Mouse (Mus musculus): ENCODE results near the gene Brd3.

Brd3 gene

DNA sequence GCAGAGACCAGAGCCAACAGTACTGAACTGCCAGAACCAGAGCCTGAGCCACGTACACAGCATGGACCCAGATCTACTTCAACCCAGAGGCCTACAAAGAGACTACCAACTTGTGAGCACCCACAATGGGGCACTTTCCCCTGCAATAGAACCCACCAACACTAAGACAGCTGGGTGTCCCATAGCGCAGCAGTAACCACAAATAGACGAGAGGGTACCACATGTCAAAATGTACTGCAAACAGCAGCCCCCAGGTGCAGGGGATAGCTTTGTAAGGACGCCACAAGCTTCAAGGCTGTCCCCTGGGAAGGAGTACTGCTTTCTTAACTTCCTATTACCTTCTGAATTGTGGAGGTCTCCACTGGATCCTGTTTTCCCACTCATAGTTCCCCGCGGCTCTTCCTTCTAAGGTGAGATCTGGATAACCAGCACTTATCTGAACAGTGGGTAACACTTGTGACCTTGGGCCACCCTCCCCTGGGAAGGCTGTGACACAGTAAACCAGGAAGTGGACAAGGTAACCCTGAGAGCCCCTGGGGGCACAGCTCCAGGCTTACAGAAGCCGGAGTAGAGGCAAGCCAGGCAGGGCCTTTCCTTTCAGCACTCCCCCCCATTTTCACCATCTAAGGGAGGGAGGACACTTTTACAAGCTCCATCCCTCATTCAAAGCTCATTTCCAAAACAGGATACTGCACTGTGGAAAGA lies 34.2 kb downstream of the Brd3 start:
- DNase-seq (ENCODE audit: extremely low spot score, low read depth, low spot score), result no peak

DNA sequence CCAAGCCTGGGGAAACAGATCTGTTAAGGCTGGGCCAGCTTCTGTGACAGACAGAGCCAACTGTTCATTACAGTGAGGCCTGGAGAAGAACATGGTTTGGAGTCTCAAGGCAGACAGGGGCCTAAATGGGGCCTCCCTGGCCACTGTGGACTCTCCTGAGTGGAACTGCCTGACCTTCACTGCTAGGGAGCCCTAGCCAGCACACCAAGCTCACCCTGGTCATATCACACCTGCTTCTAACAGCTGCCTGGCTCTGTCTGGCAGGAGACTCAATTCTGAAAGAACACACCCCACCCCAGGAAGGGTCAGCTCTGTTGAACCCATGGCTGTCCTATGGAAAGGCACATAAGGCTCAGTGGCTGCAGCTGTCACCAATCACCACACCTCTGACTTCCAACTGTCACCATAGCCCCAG lies 36.3 kb downstream of the Brd3 start:
- no peak for DNase-seq (ENCODE audit: extremely low spot score, low read depth, low spot score)

DNA sequence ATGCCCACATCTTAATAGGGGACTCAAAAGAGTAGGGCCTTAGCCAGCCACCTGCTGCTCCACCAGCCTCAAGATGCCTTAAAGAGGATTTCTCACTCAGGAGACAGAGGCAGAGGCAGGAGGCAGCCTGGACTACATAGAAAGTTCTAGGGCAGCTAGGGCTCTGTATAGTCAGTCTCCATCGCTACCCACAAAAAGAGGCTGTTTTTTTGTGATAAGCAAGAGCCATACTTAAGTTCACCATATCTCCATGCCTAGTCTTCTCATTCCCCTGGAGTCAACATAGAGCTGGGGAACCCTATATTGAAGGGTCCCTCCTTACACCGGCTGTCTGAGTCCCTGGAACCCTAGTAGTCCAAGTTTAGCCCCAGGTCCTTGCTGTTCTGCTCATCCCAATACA lies 36.9 kb downstream of the Brd3 start:
- DNase-seq (ENCODE audit: extremely low spot score, low read depth, low spot score), result no peak

DNA sequence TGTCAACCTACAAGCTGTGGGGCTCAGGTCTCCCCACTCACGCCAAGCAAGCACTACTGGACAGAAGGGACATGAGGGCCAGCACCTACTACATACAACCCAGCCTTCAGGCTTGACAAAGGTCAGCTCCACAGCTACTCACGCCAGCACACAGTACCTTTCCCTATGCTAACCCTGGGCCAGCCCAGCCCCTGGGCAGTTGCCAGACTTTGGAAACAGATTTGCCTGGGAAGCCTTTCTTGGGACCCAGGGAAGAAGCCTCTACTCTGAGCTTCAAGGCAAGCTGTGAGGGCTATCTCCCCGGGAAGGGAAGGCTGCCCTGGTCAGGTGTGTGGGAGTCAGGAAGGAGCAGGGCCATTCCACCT lies 37.5 kb downstream of the Brd3 start:
- DNase-seq (ENCODE audit: extremely low spot score, low read depth, low spot score), result no peak

DNA sequence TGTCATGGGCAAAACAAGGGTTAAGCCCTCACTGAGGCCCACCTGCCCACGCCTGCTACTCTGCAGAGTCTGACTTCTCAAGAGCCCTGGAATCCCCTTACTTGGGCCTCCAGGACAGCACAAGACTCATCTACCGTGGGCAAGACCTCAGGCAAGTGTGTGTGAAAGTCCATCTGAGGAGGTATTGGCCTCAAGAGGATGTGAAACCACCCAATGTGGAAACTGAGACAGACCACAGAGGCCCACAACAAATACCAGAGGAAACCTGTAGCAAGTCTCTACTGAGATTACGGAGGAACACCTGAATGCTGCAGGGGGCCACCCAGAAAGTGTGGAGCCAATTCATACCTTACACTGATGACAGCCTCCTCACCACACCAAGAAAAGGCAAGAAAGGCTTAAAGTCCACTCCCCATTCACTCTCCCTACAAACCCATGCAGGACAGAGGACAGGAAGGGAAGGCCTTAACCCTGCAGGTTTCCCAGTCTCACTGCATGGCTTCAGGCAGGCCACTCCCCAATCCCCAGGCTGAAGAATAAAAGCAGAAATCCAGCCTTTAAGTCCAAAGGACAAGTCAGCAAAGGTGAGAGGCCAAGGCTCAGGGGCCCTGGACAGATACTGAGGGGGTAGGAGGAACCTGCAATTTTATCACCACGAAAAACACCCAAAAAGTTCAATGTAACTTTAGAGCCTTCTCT lies 38.0 kb downstream of the Brd3 start:
- DNase-seq (ENCODE audit: extremely low spot score, low read depth, low spot score), result no peak

DNA sequence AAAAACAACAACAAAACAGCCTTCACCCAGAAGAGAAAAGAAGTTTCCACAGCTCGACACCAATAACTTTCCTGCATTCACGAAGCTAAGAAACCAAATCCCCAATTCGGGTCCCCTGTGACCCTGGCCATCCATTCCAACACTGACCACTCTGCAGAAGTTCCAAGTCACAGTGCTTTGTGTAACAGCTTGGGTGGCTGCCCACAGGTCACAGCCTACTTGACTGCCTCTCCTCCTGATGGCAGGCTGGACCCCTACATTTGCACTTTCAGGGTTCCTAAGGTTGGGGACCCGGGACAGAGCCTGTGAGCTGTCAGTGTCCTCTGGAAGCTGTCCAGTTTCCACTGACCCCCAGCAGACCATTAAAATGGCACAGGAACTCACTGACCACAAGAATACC lies 44.6 kb downstream of the Brd3 start:
- DNase-seq (ENCODE audit: extremely low spot score, low read depth, low spot score), result no peak

DNA sequence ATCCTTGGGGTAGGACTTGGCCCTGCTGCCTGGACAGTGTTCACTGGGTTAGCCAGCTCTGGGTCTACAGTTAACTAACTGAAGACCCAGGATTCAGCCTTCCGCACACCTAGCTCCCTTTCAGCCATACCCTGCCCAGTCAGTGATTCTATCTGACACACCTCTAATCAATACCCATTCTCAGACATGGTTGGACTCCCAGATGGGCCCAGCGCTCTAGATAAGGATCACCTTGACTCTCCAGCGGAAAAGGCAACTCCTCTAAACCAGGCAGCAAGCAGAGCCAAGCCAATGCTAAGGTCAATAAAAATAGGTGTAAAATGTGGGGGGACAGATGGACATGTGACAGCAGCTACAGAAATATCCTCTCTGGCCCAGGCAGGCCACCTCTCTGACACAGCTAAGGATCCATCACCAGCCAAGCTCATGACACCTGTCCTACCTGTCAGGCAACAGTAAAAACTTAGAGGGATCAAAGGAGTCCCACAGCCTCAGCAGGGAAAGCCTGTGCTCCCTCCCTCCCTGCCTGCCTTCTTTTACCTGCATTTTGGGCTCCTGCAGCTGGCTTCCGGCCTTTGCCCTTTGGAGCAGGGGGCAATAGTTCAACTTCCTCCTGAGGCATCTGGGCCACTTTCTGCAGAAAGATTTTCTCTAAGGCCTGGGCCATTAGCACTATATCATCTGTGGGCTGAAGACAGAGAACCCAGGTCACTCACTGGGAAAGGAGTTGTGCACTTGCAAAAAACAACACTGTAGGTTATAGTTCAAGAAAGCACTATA lies 45.4 kb downstream of the Brd3 start:
- no peak for DNase-seq (ENCODE audit: extremely low spot score, low read depth, low spot score)

DNA sequence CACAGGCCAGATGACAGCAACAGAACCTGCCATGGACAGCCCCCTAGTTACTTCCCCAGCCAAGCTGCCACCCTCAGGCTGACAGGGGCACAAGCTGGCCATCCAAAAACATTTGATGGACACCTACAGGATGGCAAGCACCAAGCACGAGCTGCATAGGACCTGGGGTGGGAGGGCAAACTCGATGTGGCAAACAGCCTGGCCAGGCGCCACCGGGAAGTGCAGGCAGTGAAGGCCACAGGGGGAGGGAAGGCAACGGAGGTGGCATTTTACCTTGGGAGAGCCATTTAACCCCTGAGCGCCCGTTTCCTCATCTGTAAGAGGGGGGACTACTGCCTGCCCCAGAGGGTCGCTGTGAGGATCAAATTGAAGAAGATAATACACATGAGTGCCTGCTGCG lies 46.8 kb downstream of the Brd3 start:
- DNase-seq (ENCODE audit: extremely low spot score, low read depth, low spot score), result no peak

DNA sequence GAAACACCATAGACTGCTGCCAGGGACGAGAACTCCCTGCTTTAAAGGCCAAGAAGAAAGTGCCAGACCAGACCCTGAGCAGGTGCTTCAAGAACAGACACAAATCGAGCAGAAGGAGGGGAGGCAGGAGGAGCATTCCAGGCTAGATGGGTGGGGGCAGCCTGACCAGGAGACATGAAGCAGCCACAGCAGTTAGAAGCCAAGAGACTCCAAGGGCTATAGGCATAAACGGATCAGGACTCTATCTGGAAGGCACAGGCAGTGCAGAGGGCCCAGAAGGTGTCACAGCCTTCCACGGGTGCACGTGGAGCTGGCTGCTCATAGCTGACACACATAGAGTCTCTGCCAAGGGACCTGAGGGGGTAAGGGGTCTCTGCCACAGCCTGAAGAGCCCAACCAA lies 47.3 kb downstream of the Brd3 start:
- no peak for DNase-seq (ENCODE audit: extremely low spot score, low read depth, low spot score)

DNA sequence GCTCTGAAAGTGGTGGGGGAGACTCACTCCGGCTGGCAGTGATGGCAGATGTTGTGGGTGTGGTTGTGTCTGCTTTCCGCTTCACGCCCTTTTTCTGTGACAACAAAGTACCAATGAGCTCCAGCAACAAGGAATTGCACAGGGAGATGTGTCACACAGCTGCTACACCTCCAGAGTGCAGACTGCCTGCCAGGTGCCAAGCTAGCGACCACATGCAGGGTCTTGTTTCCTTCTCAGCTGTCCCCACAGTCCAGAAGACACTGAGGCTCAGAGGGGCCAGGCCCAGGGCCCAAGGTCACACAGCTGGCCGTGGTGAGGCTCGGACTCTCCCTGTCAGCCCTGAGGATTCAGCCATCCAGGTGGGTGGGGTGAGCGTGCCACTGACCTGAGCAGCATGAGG lies 47.7 kb downstream of the Brd3 start:
- DNase-seq (ENCODE audit: extremely low spot score, low read depth, low spot score), result no peak

DNA sequence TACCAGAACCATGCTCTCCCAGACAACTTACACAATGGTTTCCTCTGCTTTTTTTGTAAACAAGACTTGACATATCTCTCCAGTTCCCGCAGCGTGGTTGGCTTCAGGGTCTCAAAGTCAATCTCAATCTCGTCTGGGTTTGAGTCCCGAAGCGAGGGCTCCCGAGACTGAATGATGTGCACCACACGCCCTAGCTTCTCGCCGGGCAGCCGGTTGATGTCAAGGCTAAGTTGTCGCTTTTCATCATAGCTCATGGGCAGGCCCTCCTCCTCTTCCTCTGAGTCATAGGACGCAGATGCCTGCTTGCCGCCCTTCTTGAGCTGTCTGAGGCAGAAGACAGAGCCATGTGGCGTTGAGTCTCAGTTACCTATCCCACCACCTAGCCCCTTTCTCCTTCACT lies 57.2 kb downstream of the Brd3 start:
- no peak for DNase-seq (ENCODE audit: extremely low spot score, low read depth, low spot score)

DNA sequence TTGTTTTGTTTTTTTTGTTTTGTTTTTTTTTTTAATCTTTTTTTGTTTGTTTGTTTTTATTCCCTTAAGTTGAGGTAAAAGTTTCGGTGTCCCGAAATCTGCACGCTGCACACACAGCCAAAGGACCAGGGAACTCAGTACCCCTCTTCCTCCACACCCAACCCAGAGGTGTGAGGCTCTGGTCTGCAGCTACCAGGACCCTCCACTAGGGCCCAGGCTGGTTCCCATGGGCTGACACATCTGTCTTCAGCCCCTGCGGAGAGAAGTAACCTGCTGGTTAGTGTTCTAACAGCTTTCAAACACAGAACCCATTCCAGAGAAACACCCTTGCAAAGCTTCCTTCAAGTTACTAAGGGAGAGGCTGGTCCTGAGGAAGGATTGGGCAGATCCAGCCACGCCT lies 59.7 kb downstream of the Brd3 start:
- DNase-seq (ENCODE audit: extremely low spot score, low read depth, low spot score), result no peak

DNA sequence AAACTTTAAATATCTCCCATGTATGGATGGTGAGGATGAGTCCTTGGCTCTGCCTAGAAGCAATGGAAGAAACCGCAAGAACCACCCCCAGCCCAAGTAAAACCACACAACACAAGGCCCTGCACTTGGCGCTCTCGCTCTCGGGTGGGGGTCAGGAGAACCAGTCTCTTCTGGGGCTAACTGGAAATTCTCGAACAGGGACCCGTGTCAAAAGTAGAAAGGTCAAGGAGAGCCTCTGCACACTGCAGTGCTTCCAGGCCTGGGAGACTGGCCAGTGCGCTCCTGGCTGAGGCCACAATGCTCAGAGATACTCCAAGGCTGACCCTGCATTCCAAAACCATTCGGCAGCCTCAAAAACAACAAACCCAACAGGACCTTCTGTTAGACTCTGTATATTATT lies 60.6 kb downstream of the Brd3 start:
- no peak for DNase-seq (ENCODE audit: extremely low spot score, low read depth, low spot score)

DNA sequence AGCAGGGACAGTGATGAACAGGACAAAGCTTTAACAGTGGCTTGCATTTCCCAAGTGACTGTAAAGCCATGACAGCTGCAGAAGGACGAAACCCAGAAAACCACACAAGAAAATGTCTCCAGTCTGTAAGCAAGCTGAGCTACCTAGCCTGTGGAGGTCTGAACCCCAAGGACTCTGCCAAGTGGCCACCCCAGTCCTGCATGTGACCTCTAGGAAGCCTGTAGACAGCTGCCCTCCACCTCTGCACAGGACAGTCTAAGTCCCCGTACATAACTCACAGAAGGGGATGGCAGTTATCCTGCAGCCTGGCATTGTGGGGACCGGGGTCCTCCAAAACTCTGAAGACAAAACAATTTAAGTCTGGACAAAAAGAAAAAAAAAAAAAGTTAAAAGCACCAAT lies 61.6 kb downstream of the Brd3 start:
- no peak for DNase-seq (ENCODE audit: extremely low spot score, low read depth, low spot score)

DNA sequence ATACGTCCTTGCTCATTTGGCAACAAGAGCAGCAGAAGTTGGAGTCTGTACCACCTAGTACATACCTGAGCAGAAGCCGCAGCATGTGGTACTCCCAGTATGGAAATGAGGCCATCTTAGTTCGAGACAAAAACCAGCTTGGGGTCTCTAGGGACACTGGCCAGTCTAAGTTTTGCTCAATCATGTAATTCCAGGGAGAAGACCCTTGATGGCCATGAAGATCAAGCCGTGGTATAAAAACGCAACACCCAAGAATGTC lies 64.1 kb downstream of the Brd3 start:
- no peak for DNase-seq (ENCODE audit: extremely low spot score, low read depth, low spot score)

DNA sequence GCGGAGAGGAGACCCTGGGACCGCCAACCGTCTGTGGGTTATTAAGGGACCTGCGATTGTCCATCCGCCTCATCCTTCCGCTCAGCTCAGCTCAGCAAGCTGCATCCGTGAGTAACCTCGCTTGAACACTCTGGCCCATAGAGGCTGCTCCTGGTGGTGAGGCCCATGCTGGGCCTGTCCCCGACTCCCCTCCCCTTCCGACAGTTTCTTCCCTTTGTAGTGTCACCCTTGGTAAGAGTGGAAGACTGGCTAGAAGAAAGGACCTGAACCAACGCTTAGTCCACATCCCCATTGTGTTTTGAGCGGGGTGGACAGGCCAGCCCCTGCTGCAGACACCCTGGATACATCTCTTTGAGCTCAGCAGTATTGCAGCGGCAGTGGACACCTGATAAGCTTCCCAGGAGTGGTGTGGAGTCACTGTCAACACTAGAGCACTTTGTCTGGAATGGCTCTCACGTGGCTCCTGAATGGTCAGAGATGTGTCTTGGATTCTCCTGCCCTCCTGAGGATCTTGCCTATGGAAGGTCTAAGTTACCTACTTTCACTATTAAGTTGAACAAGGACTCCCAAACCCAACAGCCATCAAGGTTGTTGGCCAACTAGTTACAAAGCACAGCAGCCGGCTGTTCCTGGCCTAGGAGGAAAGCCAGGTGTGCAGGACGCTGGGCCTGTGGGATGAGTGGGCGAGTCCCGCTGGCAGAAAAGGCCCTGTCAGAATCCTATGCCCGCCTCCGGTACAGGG lies 64.6 kb downstream of the Brd3 start:
- no peak for DNase-seq (ENCODE audit: extremely low spot score, low read depth, low spot score)

DNA sequence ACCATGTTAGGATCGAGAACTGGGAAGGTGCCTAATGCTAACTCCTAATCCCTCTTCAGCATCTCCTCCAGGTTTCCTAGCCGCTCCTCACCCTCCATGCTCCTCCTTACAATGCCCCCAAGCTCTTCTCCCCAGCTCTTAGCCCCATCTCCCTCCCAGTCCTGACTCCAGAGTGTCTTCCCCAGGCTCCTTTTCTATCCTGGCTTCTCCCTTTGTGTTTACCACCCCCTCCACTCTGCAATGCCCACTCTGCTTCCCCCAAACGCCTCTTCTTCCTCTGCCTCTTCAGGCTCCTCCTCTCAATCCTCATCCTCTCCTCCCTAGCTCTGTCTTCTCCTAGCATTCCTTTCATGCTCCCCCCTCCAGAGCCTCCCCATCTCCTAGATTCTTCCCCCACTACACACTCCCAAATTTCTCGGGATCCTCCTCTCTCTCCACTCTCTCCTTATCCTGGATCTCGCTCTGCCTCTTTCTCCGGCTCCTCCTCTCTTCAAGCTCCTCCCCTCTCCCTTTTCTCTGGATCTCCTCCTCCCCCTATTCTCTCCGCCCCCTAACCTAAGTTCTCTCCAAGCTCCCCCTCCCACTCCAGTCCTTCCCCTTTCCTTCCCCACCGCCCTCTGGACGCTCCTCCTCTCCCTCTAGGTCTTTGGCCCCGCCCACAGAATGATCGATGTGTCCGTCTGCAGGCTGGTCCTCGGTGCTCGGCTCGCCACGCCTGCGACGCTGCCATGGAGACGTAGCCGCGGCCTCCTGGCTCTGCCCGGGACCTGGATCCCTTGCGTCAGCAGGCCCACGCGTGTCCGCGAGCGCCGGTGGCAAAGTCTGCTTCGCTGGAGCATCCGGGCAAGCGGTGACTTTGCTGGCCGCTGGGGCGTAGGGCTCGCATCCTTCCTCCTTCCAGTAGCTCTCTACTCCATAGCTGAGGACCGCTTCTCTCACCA lies 65.4 kb downstream of the Brd3 start, which contains the start of gene Brd3os:
Gene Brd3os, plus strand, starts transcription at position 558 of the 941 bp plus-strand sequence.
- peak; percentile 97 for DNase-seq (ENCODE audit: extremely low spot score, low read depth, low spot score)

DNA sequence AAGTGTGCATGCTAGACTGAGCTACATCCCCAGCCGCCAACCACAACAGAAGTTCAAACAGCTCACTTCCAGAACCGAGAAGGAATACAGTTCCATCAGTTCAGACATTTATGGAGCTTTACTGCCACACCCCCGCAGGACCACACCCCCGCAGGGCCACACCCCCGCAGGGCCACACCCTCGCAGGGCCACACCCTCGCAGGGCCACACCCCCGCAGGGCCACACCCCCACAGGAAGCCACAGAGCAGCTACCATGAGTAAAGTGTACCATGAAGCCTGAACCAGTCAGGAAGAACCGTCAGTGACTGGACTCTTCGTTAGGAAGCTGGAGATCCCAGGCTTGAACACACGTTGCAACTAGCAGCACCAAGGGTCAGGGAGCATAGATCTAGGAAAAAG lies 69.2 kb downstream of the Brd3 start:
- no peak for DNase-seq (ENCODE audit: extremely low spot score, low read depth, low spot score)

DNA sequence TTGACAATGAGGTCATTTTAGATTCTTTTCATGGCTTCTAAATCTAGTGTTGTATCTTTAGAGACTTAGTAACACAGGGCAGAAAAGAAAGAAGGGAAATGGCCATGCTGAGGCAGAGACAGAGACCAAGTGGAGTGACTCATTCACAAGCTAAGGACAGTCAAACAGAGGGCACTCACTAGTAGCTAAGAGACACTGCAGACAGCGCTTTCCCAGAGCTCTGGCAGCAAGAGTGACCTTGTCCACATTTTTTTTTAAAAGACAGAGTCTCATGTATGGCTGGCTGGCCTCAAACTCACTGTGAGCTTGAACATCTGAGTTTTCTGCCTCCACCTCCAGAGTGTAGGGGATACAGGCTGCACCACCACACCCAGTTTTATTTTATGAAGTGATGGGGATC lies 69.6 kb downstream of the Brd3 start:
- DNase-seq (ENCODE audit: extremely low spot score, low read depth, low spot score), result no peak

DNA sequence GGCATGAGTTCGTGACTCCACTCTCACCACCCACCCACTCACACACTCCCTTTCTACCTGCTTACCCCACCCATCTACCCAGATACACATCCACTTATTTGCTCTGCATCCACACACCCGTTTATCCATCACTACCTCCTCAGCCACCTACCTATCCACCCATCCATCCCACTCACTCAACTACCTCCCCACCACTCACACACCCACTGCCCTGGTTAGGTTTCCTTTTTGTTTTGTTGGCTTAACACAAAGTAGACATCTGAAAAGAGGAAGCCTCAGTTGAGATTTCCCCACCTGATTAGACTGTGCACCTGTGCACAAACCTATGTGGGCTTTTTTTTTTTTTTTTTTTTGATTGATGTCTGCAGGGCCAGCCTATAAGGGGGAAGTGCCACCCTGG lies 74.9 kb downstream of the Brd3 start:
- DNase-seq (ENCODE audit: extremely low spot score, low read depth, low spot score), result no peak

DNA sequence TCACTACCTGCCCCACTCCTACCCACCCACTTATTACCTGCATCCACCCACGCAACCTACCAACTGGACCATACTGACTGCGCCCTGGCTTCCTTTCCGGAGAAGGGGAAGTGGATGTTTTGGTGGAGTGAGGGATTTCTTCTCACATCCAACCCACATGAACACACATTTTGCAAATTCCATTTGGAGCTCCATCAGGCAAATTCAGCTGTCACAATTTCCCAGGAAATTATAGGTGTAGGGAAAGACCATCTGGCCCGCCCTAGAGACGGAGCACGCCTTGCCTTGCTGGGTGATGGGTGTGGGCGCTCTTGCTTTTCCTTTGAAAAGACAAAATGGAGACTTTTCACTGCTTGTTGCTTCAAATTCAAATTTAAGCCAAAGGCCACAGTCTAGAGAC lies 76.8 kb downstream of the Brd3 start:
- no peak for DNase-seq (ENCODE audit: extremely low spot score, low read depth, low spot score)

All from hindlimb bud, embryonic 11.5 days (tissue).